Mouse (Mus musculus): ENCODE data around the gene Ccdc154.

DNA sequence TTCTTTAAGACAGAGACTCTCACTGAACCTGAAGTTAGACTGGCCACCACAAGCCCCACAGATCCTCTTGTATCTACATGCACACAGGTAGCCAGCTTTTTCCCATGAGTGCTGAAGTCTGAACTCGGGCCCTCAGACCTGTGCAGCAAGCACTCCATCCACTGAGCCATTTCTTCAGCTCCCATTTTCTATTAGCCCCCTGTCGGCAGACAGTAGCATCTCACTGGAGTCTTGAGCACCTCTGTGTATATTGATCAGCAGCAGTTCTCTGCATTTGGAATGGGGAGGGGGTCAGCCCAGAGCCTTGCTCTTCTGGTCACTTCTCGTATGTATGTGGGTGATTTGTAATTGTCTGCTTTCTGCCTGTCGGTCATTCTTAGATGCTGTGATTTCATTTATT lies 22.3 kb upstream of the Ccdc154 start:
- TF ChIP-seq POLR2A (IDR thresholded peaks at IDR 0.05; ENCODE audit: low read depth, low read length) (no peak), CTCF (IDR thresholded peaks at IDR 0.05; ENCODE audit: borderline replicate concordance, insufficient read depth, low read length) (no peak)
